Mouse (Mus musculus): ENCODE data around the gene Lyrm9. TPM values are rescaled to one million over a fixed set of nuclear protein-coding genes. Genes with fewer than 3 reads are reported as not detected.

The Lyrm9 gene
- polyA plus RNA-seq, 1 experiment from 2014 or later, result 11.8 TPM

- Histone ChIP-seq H3K27me3 (ENCODE audit: control insufficient read depth, insufficient read depth, low read depth, low read length) (no peaks in the 10 kb centered on the region), H3K9me3 (replicated peaks; ENCODE audit: control insufficient read depth, low read length) (no peaks in the 10 kb centered on the region), H3K27ac (ENCODE audit: low read length) (no peak overlapping the region), H3K4me2 (ENCODE audit: low read depth, low read length) (peak overlapping the region; percentile 90), H3K36me3 (ENCODE audit: control insufficient read depth, insufficient read depth) (no peaks in the 10 kb centered on the region), H3K4me1 (ENCODE audit: control insufficient read depth, low read depth, low read length) (peaks cover 45% of the 10 kb centered on the region), H3K4me3 (ENCODE audit: low read depth, low read length) (no peak overlapping the region), H3K9ac (ENCODE audit: low read depth, low read length) (no peak overlapping the region)
- 56% methylated on average over 7 of the region's 7 CpGs for WGBS (ENCODE audit: insufficient replicate concordance)
- no peak for ATAC-seq (ENCODE audit: low read depth)
These were observed 1.2 kb downstream of the Lyrm9 start for GRCm38 (mm10) chr11:78827546-78827945.

- Histone ChIP-seq H3K4me1 (ENCODE audit: control insufficient read depth, low read depth, low read length) (peaks cover 53% of the 10 kb centered on the region), H3K9ac (ENCODE audit: low read depth, low read length) (no peak overlapping the region), H3K27me3 (ENCODE audit: control insufficient read depth, insufficient read depth, low read depth, low read length) (no peaks in the 10 kb centered on the region), H3K4me2 (ENCODE audit: low read depth, low read length) (no peak overlapping the region), H3K36me3 (ENCODE audit: control insufficient read depth, insufficient read depth) (no peaks in the 10 kb centered on the region), H3K9me3 (replicated peaks; ENCODE audit: control insufficient read depth, low read length) (no peaks in the 10 kb centered on the region), H3K4me3 (ENCODE audit: low read depth, low read length) (no peak overlapping the region), H3K27ac (ENCODE audit: low read length) (no peak overlapping the region)
- ATAC-seq (ENCODE audit: low read depth), result no peak
- 32% methylated on average over 2 of the region's 2 CpGs for WGBS (ENCODE audit: insufficient replicate concordance)
These were observed 2.0 kb downstream of the Lyrm9 start for GRCm38 (mm10) chr11:78828386-78828785.

GRCm38 (mm10) chr11:78829373-78829772, 3.0 kb downstream of the Lyrm9 start:
- no peaks in the 10 kb centered on the region for H3K36me3 ChIP-seq (ENCODE audit: control insufficient read depth, insufficient read depth)
- no peak overlapping the region for H3K4me2 ChIP-seq (ENCODE audit: low read depth, low read length)
- no peak overlapping the region for H3K27ac ChIP-seq (ENCODE audit: low read length)
- peaks cover 63% of the 10 kb centered on the region for H3K4me1 ChIP-seq (ENCODE audit: control insufficient read depth, low read depth, low read length)
- no peak for ATAC-seq (ENCODE audit: low read depth)
- H3K9me3 ChIP-seq (replicated peaks; ENCODE audit: control insufficient read depth, low read length), result no peaks in the 10 kb centered on the region
- H3K9ac ChIP-seq (ENCODE audit: low read depth, low read length), result no peak overlapping the region
- H3K27me3 ChIP-seq (ENCODE audit: control insufficient read depth, insufficient read depth, low read depth, low read length), result no peaks in the 10 kb centered on the region
- no peak overlapping the region for H3K4me3 ChIP-seq (ENCODE audit: low read depth, low read length)
- 74% methylated on average over 6 of the region's 6 CpGs for WGBS (ENCODE audit: insufficient replicate concordance)

GRCm38 (mm10) chr11:78830180-78830579, 3.8 kb downstream of the Lyrm9 start:
- H3K36me3 ChIP-seq (ENCODE audit: control insufficient read depth, insufficient read depth), result no peaks in the 10 kb centered on the region
- ATAC-seq (ENCODE audit: low read depth), result no peak
- no peaks in the 10 kb centered on the region for H3K9me3 ChIP-seq (replicated peaks; ENCODE audit: control insufficient read depth, low read length)
- peaks cover 67% of the 10 kb centered on the region for H3K4me1 ChIP-seq (ENCODE audit: control insufficient read depth, low read depth, low read length)
- H3K4me2 ChIP-seq (ENCODE audit: low read depth, low read length), result no peak overlapping the region
- 0 out of 2 replicates have a peak overlapping the region, but pooled peaks have one; percentile 6 for H3K9ac ChIP-seq (ENCODE audit: low read depth, low read length)
- no peak overlapping the region for H3K4me3 ChIP-seq (ENCODE audit: low read depth, low read length)
- WGBS (ENCODE audit: insufficient replicate concordance), result 15% methylated on average over 8 of the region's 8 CpGs
- peak overlapping the region; percentile 39; the same call in 1 of the 2 replicates for H3K27ac ChIP-seq (ENCODE audit: low read length)
- no peaks in the 10 kb centered on the region for H3K27me3 ChIP-seq (ENCODE audit: control insufficient read depth, insufficient read depth, low read depth, low read length)

- WGBS (ENCODE audit: insufficient replicate concordance), result 72% methylated on average over 4 of the region's 4 CpGs
- no peaks in the 10 kb centered on the region for H3K36me3 ChIP-seq (ENCODE audit: control insufficient read depth, insufficient read depth)
- no peak overlapping the region for H3K4me3 ChIP-seq (ENCODE audit: low read depth, low read length)
- H3K4me1 ChIP-seq (ENCODE audit: control insufficient read depth, low read depth, low read length), result peaks cover 62% of the 10 kb centered on the region
- no peak for ATAC-seq (ENCODE audit: low read depth)
- no peak overlapping the region; the same call in 1 of the 2 replicates for H3K9ac ChIP-seq (ENCODE audit: low read depth, low read length)
- no peaks in the 10 kb centered on the region for H3K27me3 ChIP-seq (ENCODE audit: control insufficient read depth, insufficient read depth, low read depth, low read length)
- H3K27ac ChIP-seq (ENCODE audit: low read length), result peak overlapping the region; percentile 95
- no peaks in the 10 kb centered on the region for H3K9me3 ChIP-seq (replicated peaks; ENCODE audit: control insufficient read depth, low read length)
- H3K4me2 ChIP-seq (ENCODE audit: low read depth, low read length), result peak overlapping the region; percentile 54; the same call in 1 of the 2 replicates
These were observed 5.3 kb downstream of the Lyrm9 start for GRCm38 (mm10) chr11:78831716-78832115.

- peak; percentile 52 for ATAC-seq (ENCODE audit: low read depth)
- H3K9me3 ChIP-seq (replicated peaks; ENCODE audit: control insufficient read depth, low read length), result no peaks in the 10 kb centered on the region
- peaks cover 57% of the 10 kb centered on the region for H3K4me1 ChIP-seq (ENCODE audit: control insufficient read depth, low read depth, low read length)
- H3K9ac ChIP-seq (ENCODE audit: low read depth, low read length), result no peak overlapping the region; the same call in 1 of the 2 replicates
- H3K36me3 ChIP-seq (ENCODE audit: control insufficient read depth, insufficient read depth), result no peaks in the 10 kb centered on the region
- 50% methylated on average over 10 of the region's 10 CpGs for WGBS (ENCODE audit: insufficient replicate concordance)
- H3K27me3 ChIP-seq (ENCODE audit: control insufficient read depth, insufficient read depth, low read depth, low read length), result no peaks in the 10 kb centered on the region
- peak overlapping the region; percentile 12; the same call in 1 of the 2 replicates for H3K4me3 ChIP-seq (ENCODE audit: low read depth, low read length)
- peak overlapping the region; percentile 54 for H3K4me2 ChIP-seq (ENCODE audit: low read depth, low read length)
- H3K27ac ChIP-seq (ENCODE audit: low read length), result peak overlapping the region; percentile 95
These were observed 5.8 kb downstream of the Lyrm9 start for GRCm38 (mm10) chr11:78832117-78832726.

GRCm38 (mm10) chr11:78832816-78833314, 6.5 kb downstream of the Lyrm9 start:
- no peaks in the 10 kb centered on the region for H3K27me3 ChIP-seq (ENCODE audit: control insufficient read depth, insufficient read depth, low read depth, low read length)
- no peaks in the 10 kb centered on the region for H3K36me3 ChIP-seq (ENCODE audit: control insufficient read depth, insufficient read depth)
- peak overlapping the region; percentile 12; the same call in 1 of the 2 replicates for H3K4me3 ChIP-seq (ENCODE audit: low read depth, low read length)
- H3K9ac ChIP-seq (ENCODE audit: low read depth, low read length), result peak overlapping the region; percentile 26; the same call in 1 of the 2 replicates
- peak overlapping the region; percentile 54 for H3K4me2 ChIP-seq (ENCODE audit: low read depth, low read length)
- peaks cover 52% of the 10 kb centered on the region for H3K4me1 ChIP-seq (ENCODE audit: control insufficient read depth, low read depth, low read length)
- peak; percentile 95 for ATAC-seq (ENCODE audit: low read depth)
- WGBS (ENCODE audit: insufficient replicate concordance), result 12% methylated on average over 13 of the region's 13 CpGs
- peak overlapping the region; percentile 95 for H3K27ac ChIP-seq (ENCODE audit: low read length)
- H3K9me3 ChIP-seq (replicated peaks; ENCODE audit: control insufficient read depth, low read length), result no peaks in the 10 kb centered on the region

- Histone ChIP-seq H3K4me2 (ENCODE audit: low read depth, low read length) (no peak overlapping the region), H3K36me3 (ENCODE audit: control insufficient read depth, insufficient read depth) (peaks cover 3% of the 10 kb centered on the region; the same call in 1 of the 2 replicates), H3K9me3 (replicated peaks; ENCODE audit: control insufficient read depth, low read length) (no peaks in the 10 kb centered on the region), H3K4me1 (ENCODE audit: control insufficient read depth, low read depth, low read length) (peaks cover 38% of the 10 kb centered on the region), H3K4me3 (ENCODE audit: low read depth, low read length) (no peak overlapping the region), H3K27me3 (ENCODE audit: control insufficient read depth, insufficient read depth, low read depth, low read length) (no peaks in the 10 kb centered on the region), H3K9ac (ENCODE audit: low read depth, low read length) (no peak overlapping the region), H3K27ac (ENCODE audit: low read length) (no peak overlapping the region)
- no peak for ATAC-seq (ENCODE audit: low read depth)
- WGBS (ENCODE audit: insufficient replicate concordance), result 85% methylated on average over 4 of the region's 4 CpGs
These were observed 10.1 kb downstream of the Lyrm9 start for GRCm38 (mm10) chr11:78836486-78836885.

- H3K4me1 ChIP-seq (ENCODE audit: control insufficient read depth, low read depth, low read length), result peaks cover 25% of the 10 kb centered on the region
- H3K4me3 ChIP-seq (ENCODE audit: low read depth, low read length), result no peak overlapping the region
- H3K27me3 ChIP-seq (ENCODE audit: control insufficient read depth, insufficient read depth, low read depth, low read length), result no peaks in the 10 kb centered on the region
- no peaks in the 10 kb centered on the region for H3K9me3 ChIP-seq (replicated peaks; ENCODE audit: control insufficient read depth, low read length)
- no peak for ATAC-seq (ENCODE audit: low read depth)
- 15% methylated on average over 11 of the region's 11 CpGs for WGBS (ENCODE audit: insufficient replicate concordance)
- H3K36me3 ChIP-seq (ENCODE audit: control insufficient read depth, insufficient read depth), result peaks cover 3% of the 10 kb centered on the region; the same call in 1 of the 2 replicates
- no peak overlapping the region for H3K4me2 ChIP-seq (ENCODE audit: low read depth, low read length)
- H3K27ac ChIP-seq (ENCODE audit: low read length), result no peak overlapping the region
- no peak overlapping the region for H3K9ac ChIP-seq (ENCODE audit: low read depth, low read length)
These were observed 11.6 kb downstream of the Lyrm9 start for GRCm38 (mm10) chr11:78837989-78838388.
